Mouse (Mus musculus) C2C12 (cell line): ENCODE results near the gene Psap.

Source experiments
- CEBPB ChIP-seq: IDR thresholded peaks from one replicate; pipeline ENCODE4 v1.6.1; 2011; ENCODE audit warnings: low read depth, mild to moderate bottlenecking, control low read depth, moderate library complexity
- CTCF ChIP-seq: IDR thresholded peaks from one replicate; pipeline ENCODE4 v1.5.1; 2011; ENCODE audit not compliant: control insufficient read depth, insufficient read depth, insufficient read length
- FOSL1 ChIP-seq: IDR thresholded peaks from one replicate; pipeline ENCODE4 v1.8.0; 2011; ENCODE audit warnings: mild to moderate bottlenecking, low read length; ENCODE audit not compliant: poor library complexity, insufficient read depth, severe bottlenecking
- MYOG ChIP-seq: IDR thresholded peaks from one replicate; pipeline ENCODE4 v1.6.1; 2011; ENCODE audit not compliant: control insufficient read depth, insufficient read length; ENCODE audit errors: extremely low read depth

DNA sequence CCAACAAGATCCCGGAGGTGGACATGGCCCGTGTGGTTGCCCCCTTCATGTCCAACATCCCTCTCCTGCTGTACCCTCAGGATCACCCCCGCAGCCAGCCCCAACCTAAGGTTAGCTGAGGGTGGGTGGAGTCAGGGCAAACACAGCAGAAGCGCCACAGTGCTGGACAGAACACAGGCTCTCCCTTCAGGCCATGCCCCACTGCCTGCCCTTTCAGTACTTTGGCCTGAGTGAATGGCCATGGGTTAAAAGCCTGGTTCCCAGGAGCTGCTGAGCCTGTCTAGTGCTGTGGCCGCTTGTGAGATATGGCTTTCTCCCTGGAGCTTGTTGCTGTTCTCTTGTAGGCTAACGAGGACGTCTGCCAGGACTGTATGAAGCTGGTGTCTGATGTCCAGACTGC, 17.2 kb downstream of the Psap start:
- no peak for TF ChIP-seq CTCF
- no peak for TF ChIP-seq CEBPB
- TF ChIP-seq FOSL1, result no peak
- TF ChIP-seq MYOG, result no peak
